Mouse (Mus musculus): ENCODE results near the gene Gnrhr.

Gnrhr gene

DNA sequence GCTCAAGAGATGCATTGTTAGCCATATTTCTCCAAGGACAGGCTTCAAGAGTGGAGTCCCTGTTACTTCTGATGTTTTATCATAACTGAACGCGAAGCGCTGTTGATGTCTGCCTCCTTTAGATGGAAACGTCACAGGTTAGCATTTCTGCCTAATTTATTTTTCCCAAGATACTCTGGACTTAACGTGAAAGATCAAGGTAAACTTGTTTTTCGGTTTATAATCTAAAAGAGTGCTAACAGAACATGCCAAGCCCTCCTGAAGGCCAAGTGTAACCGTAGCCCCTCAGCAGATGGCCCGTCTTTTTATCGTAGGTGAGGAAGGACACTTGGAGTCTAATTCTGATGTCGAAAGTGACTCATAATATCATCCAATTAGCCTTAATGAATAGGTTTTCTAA lies at the start of gene Gnrhr:
Gnrhr (minus strand) TSS at position 101 of the 400 bp plus-strand sequence.
- TF ChIP-seq GATA4 (IDR thresholded peaks at IDR 0.05; ENCODE audit: insufficient replicate concordance, low read length): no peak

DNA sequence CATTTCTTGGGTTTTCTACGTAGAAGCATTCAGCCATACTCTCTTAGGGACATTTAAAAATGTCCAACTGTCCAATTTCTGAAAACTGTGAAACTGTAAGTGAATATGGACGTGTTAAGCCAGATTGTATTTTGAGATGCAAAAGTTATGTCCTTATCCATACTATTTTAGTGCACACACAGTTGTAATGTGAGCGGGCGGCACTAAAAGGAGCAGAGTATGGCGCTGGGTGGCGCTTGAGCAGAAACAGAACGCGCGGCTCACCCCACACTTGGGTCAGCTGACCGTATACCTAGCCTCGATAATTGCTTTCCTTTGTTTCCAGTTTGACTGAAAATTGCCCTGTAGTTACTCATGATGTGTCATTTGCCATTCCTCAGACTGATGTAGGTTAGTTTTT lies 48.9 kb upstream of the Gnrhr start:
- no peak for TF ChIP-seq GATA4 (IDR thresholded peaks at IDR 0.05; ENCODE audit: insufficient replicate concordance, low read length)

DNA sequence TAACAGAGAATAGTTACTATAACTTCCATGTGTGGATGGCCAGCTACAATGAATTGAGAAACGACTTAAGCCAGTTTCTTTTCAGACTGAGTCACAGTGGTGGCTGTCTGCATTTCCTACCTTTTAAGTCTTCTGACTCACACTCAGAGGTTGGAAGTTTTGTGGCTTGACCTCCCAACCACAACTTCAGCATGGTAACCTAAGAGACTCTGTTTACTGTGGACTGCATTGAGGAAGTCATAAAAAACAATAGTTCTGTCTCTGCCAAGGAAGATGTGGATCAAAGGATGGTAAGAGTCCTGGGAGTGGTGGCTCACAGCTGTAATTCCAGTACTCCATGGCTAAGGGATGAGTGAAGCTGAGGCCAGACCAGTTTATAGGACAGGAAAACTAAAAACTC lies 47.2 kb upstream of the Gnrhr start:
- TF ChIP-seq GATA4 (IDR thresholded peaks at IDR 0.05; ENCODE audit: insufficient replicate concordance, low read length): no peak

DNA sequence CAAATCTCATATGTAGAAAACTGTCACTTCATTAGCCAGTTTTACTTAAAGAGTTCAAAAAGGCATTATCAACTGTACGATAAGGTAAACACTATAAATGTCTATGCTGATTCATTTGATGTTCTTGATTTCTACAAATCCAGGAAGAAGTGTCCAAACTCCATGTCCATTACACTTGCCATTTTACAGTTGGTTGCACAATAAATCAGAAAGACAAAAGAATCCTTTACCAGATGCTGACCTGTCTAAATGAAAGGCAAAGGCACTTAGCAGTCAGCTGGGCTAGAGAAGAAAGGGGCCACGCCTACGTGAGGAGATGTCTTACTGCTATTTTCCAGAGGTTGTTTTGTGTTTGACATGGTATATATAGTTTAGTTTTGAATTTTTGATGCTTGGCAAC lies 46.6 kb upstream of the Gnrhr start:
- TF ChIP-seq GATA4 (IDR thresholded peaks at IDR 0.05; ENCODE audit: insufficient replicate concordance, low read length): no peak

DNA sequence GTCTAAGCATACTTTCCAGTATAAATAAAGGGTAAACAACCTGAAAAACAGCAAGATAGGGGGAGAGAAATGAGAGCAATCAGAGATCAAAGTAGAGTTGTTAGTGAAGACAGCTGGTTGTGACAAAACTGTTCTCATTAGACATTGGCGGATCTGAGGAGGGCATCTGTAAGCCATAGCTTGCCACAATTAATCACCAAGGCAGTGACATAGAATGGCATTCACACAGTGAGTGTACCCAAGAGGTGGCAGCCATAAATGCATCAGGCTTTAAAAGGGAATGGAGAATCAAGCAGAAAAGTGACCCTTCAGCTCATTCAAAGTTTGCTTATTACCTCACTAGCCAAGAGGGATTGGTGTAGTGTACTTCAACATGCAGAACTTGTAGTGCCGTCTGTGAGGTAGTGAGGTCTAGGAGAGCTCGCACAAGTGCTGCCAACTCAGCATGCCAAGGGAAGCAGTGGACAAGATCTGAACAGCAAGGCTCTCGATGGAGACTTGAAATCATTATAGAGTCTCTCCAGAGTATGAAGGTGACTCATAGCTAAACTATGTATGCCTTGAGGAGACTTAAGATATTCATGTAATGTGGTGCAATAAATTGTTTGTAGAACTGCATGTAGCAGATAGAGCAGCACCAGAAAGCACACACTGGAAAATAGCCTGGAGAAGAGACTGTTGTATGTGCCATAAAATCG lies 29.6 kb upstream of the Gnrhr start:
- no peak for TF ChIP-seq GATA4 (IDR thresholded peaks at IDR 0.05; ENCODE audit: insufficient replicate concordance, low read length)

DNA sequence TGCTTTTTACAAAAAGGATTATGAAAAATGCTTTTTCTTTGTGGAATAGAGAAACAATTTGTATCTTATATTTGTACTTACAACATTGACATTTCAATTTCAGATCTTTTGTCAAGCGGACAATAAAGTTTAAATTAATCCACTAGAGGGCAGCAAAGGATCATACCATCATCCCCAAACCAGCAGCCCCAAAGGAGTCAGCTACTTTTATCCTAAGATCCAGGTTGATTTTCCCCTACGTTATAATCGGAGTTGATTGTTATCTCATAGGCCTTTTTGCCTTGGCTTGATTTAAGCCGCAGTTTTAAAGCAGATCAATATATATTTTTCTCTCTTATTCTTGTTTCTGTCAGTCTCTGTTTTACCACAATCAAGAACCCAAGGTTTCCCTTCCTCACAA lies 6.3 kb downstream of the Gnrhr start:
- TF ChIP-seq GATA4 (IDR thresholded peaks at IDR 0.05; ENCODE audit: insufficient replicate concordance, low read length): no peak

DNA sequence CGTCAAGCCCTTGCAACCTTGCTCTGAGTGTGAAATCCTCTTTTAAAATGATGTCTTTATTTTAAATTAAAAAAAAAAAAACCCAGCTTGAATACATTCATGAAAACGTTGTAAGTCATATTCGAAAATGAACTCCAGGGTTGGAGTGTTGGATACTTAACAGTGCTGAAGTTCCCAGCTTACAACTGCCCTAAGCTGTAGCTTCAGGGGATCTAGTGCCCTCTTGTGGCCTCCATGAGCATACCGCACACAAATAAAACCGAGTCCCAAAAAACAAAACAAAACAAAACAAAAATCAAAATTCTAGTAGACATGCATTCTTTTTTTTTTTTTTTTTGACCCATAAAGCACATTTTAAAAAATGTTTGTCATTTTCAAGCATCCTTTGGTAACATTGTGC lies 6.9 kb downstream of the Gnrhr start:
- TF ChIP-seq GATA4 (IDR thresholded peaks at IDR 0.05; ENCODE audit: insufficient replicate concordance, low read length): no peak

DNA sequence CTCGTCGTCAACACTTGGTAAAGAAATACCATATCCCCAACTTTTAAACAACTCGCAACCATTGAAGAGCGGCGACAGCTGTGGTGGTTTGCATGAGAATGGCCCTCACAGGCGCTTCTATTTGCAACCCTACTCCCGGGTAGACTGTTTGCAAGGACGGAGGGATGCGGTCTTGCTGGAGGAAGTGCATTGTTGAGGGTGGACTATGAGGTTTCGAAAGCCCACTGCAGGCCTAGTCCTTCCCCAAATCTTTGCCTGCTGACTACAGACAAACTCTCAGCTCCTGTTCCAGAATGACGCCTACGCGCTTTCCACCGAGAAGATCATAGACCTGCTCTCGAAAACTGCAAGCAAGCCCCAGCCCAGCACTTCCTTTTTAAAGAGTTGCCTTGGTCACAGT lies 7.4 kb downstream of the Gnrhr start:
- no peak for TF ChIP-seq GATA4 (IDR thresholded peaks at IDR 0.05; ENCODE audit: insufficient replicate concordance, low read length)

DNA sequence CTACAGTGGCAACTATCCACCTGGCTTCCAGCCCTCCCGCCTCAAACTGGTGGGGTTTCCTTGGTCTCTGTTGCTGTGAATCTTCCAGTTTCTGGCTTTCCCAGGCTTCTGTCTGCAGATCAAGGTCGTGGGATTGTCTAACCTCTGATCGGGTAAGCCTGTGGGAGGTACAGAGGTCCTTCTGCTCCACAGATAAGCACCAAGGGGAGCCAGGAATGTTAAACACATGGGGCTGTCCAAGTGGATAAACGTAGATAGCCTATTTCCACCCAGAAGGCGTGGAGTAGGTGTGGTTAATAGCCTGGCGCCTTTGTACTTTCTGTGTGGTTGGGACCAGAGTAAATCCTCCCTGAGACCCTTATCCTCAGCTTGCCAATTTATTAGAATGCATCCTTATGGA lies 10.3 kb downstream of the Gnrhr start:
- TF ChIP-seq GATA4 (IDR thresholded peaks at IDR 0.05; ENCODE audit: insufficient replicate concordance, low read length): no peak

DNA sequence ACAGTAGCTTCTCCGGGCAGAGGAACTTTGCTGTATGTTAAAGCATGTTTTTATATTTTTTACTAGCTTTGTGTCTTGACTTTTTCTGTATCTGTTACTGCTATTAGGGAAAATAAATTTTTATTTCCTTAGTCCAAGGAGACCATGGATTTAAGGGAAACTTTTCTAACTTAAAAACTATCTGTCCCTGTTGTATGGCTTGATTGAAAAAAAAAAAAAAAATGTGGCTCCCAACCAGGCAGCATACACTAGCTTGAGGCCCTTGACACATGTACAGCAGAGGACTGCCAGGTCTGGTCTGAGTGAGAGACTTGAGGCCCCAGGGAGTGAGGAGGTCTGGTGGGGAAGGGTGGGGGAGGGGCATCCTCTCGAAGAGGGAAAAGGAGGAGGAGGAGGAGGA lies 23.9 kb downstream of the Gnrhr start:
- TF ChIP-seq GATA4 (IDR thresholded peaks at IDR 0.05; ENCODE audit: insufficient replicate concordance, low read length): no peak

DNA sequence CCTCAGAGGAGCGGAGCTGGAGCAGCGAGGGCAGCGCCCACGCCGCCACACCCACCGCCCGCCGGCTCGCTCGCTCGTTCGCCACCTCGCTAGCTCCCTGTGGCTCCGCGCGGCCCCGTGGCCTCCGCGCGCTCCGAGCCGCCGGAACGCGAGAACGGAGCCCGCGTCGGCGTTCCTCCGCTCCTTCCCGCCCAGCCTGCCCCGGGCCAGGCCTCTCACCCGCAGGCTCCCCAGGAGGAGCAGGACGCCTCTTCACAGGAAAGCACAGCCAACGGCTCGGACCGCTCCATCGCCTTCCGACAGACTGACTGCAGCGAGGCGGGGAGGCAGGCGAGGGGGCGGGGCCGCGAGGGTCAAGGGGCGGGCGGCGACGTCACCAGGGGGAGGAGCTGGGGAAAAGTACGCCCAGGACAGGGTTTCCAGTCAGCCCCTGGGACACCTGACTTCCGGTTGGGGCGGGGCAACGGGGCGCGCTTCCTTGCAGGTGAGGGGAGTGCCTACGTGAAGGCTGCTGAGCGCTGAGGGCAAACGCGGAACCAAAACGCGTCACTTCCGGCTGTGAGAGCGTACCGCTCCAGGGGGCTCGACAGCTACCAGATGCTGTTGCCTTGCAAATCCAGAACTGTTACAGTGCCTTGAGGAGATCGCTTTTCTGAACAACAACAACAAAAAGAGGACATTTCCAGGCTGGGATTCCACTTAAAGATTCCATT lies 25.1 kb downstream of the Gnrhr start, which contains the start of gene Uba6:
Uba6 (minus strand) TSS at position 355 of the 713 bp plus-strand sequence.
- TF ChIP-seq GATA4 (IDR thresholded peaks at IDR 0.05; ENCODE audit: insufficient replicate concordance, low read length): no peak

DNA sequence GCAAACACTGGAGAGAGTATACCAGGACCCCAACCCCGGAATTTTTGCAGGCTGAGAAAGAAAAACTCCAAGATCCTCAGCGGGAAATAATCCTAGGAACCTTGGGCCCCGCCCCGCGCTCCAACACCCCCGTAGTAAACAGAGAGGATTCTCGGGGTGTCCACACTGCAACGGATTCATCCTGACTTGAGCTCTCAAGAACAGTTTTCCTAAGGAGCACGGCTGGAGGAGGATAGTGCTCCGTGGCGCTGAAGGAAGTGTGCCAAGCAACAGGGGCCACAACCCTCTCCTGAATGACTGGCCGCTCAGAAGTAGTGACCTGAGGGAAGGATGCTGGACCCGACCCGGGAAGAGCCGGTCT lies 25.6 kb downstream of the Gnrhr start:
- TF ChIP-seq GATA4 (IDR thresholded peaks at IDR 0.05; ENCODE audit: insufficient replicate concordance, low read length): no peak
